Mouse (Mus musculus) midbrain, embryonic 10.5 days (tissue): ENCODE measurements around the gene Bola2. TPM values are rescaled to one million over a fixed set of nuclear protein-coding genes. Genes with fewer than 3 reads are reported as not detected.

ENCODE experiments used
- DNase-seq: peaks from one replicate; pipeline ENCODE4 v3.0.0-alpha.2; 2017; ENCODE audit warnings: low spot score
- H3K27ac ChIP-seq: fragments of 300-500 bp; sonication (generic); replicated peaks from 2 replicates; pipeline ENCODE4 v1.5.1; 2016; ENCODE audit warnings: mild to moderate bottlenecking
- H3K27me3 ChIP-seq: fragments of 300-500 bp; sonication (generic); 2 replicates; pipeline ENCODE4 v1.6.1; 2016; ENCODE audit warnings: low read depth, mild to moderate bottlenecking; ENCODE audit not compliant: poor library complexity, severe bottlenecking
- H3K36me3 ChIP-seq: fragments of 300-500 bp; sonication (generic); 2 replicates; pipeline ENCODE4 v1.6.1; 2016; ENCODE audit warnings: mild to moderate bottlenecking, moderate library complexity
- H3K4me1 ChIP-seq: fragments of 300-500 bp; sonication (generic); 2 replicates; pipeline ENCODE4 v1.6.1; 2016
- H3K4me3 ChIP-seq: fragments of 300-500 bp; sonication (generic); 2 replicates; pipeline ENCODE4 v1.5.1; 2016; ENCODE audit warnings: mild to moderate bottlenecking, moderate library complexity
- H3K9me3 ChIP-seq: fragments of 300-500 bp; sonication (generic); replicated peaks from 2 replicates; pipeline ENCODE4 v1.6.1; 2016; ENCODE audit warnings: mild to moderate bottlenecking
- WGBS: fragments of 180-500 bp; shearing (Covaris S2); methylation state at CpG from one replicate; pipeline ENCODE4 v1.1.7; 2016; 5-methylcytosine and 5-hydroxymethylcytosine counted together
- polyA plus RNA-seq: library from polyadenylated mRNA; unstranded; fragments of >200 nt; fragmentation: Nextera tagmentation; extraction: Ambion mirVana; gene quantifications from 2 replicates; pipeline ENCODE4 v1.2.1, GENCODE M21; 2016

The Bola2 gene
- polyA plus RNA-seq, 1 experiment from 2014 or later = 216 TPM

- peaks cover 32% of the 10 kb centered on the region for H3K4me1 ChIP-seq
- peak; percentile 72 for DNase-seq
- H3K27ac ChIP-seq = no peak overlapping the region
- 46% methylated on average over 3 of the region's 3 CpGs for WGBS
- H3K36me3 ChIP-seq = peaks cover 44% of the 10 kb centered on the region
- no peaks in the 10 kb centered on the region for H3K27me3 ChIP-seq
- peak overlapping the region; percentile 20; the same call in 1 of the 2 replicates for H3K4me3 ChIP-seq
- no peaks in the 10 kb centered on the region for H3K9me3 ChIP-seq
Observed at GRCm38 (mm10) chr7:126693256-126693655, 1.9 kb upstream of the Bola2 start.

- no peaks in the 10 kb centered on the region for H3K9me3 ChIP-seq
- H3K27me3 ChIP-seq = no peaks in the 10 kb centered on the region
- H3K4me3 ChIP-seq = peak overlapping the region; percentile 20; the same call in 1 of the 2 replicates
- H3K36me3 ChIP-seq = peaks cover 47% of the 10 kb centered on the region
- WGBS = 94% methylated on average over 7 of the region's 7 CpGs
- peaks cover 32% of the 10 kb centered on the region for H3K4me1 ChIP-seq
- H3K27ac ChIP-seq = no peak overlapping the region
- DNase-seq = no peak
Observed at GRCm38 (mm10) chr7:126693781-126694180, 1.4 kb upstream of the Bola2 start.

- Histone ChIP-seq H3K4me1 (peaks cover 34% of the 10 kb centered on the region), H3K4me3 (peak overlapping the region; percentile 91), H3K9me3 (no peaks in the 10 kb centered on the region), H3K27ac (peak overlapping the region; percentile 96), H3K27me3 (no peaks in the 10 kb centered on the region), H3K36me3 (peaks cover 53% of the 10 kb centered on the region)
- no peak for DNase-seq
- 37% methylated on average over 10 of the region's 10 CpGs for WGBS
Observed at GRCm38 (mm10) chr7:126694441-126695051, 655 bp upstream of the Bola2 start.

- WGBS = under 1% methylated on average over 40 of the region's 40 CpGs
- no peaks in the 10 kb centered on the region for H3K27me3 ChIP-seq
- no peaks in the 10 kb centered on the region for H3K9me3 ChIP-seq
- peaks cover 42% of the 10 kb centered on the region for H3K4me1 ChIP-seq
- peak; percentile 97 for DNase-seq
- H3K27ac ChIP-seq = peak within 1 kb of the TSS; percentile 96
- H3K36me3 ChIP-seq = peaks cover 54% of the 10 kb centered on the region
- peak within 1 kb of the TSS; percentile 91 for H3K4me3 ChIP-seq
Observed at GRCm38 (mm10) chr7:126695631-126696207, 518 bp downstream of the Bola2 start, which contains the start of gene Slx1b. Gene Slx1b (minus strand): TSS chr7:126695784.

- peaks cover 48% of the 10 kb centered on the region for H3K4me1 ChIP-seq
- peaks cover 48% of the 10 kb centered on the region for H3K36me3 ChIP-seq
- H3K4me3 ChIP-seq = peak overlapping the region; percentile 91
- H3K27ac ChIP-seq = peak overlapping the region; percentile 96
- DNase-seq = no peak
- H3K27me3 ChIP-seq = no peaks in the 10 kb centered on the region
- WGBS = 7% methylated on average over 17 of the region's 17 CpGs
- H3K9me3 ChIP-seq = no peaks in the 10 kb centered on the region
Observed at GRCm38 (mm10) chr7:126696303-126696702, 1.1 kb downstream of the Bola2 start.

- DNase-seq = no peak
- Histone ChIP-seq H3K9me3 (no peaks in the 10 kb centered on the region), H3K36me3 (peaks cover 42% of the 10 kb centered on the region), H3K4me1 (peaks cover 53% of the 10 kb centered on the region), H3K4me3 (peak overlapping the region; percentile 91), H3K27me3 (peaks cover 6% of the 10 kb centered on the region), H3K27ac (peak overlapping the region; percentile 96; the same call in 1 of the 2 replicates)
- 87% methylated on average over 3 of the region's 3 CpGs for WGBS
Observed at GRCm38 (mm10) chr7:126696886-126697285, 1.7 kb downstream of the Bola2 start.

GRCm38 (mm10) chr7:126697838-126698237, 2.6 kb downstream of the Bola2 start:
- H3K36me3 ChIP-seq = peaks cover 33% of the 10 kb centered on the region
- peaks cover 61% of the 10 kb centered on the region for H3K4me1 ChIP-seq
- DNase-seq = no peak
- WGBS = 96% methylated on average over 8 of the region's 8 CpGs
- peaks cover 15% of the 10 kb centered on the region for H3K27me3 ChIP-seq
- H3K4me3 ChIP-seq = peak overlapping the region; percentile 91; the same call in 1 of the 2 replicates
- H3K27ac ChIP-seq = no peak overlapping the region
- H3K9me3 ChIP-seq = no peaks in the 10 kb centered on the region

GRCm38 (mm10) chr7:126700063-126701015, 5.1 kb downstream of the Bola2 start:
- peaks cover 39% of the 10 kb centered on the region for H3K27me3 ChIP-seq
- DNase-seq = no peak
- H3K27ac ChIP-seq = peak overlapping the region; percentile 30; the same call in 1 of the 2 replicates
- H3K4me3 ChIP-seq = peak overlapping the region; percentile 32; the same call in 1 of the 2 replicates
- no peaks in the 10 kb centered on the region for H3K9me3 ChIP-seq
- H3K4me1 ChIP-seq = peaks cover 68% of the 10 kb centered on the region
- WGBS = 86% methylated on average over 25 of the region's 25 CpGs
- peaks cover 32% of the 10 kb centered on the region for H3K36me3 ChIP-seq

- 1% methylated on average over 11 of the region's 11 CpGs for WGBS
- H3K27me3 ChIP-seq = peaks cover 46% of the 10 kb centered on the region
- H3K36me3 ChIP-seq = peaks cover 32% of the 10 kb centered on the region
- H3K9me3 ChIP-seq = no peaks in the 10 kb centered on the region
- peak overlapping the region; percentile 32; the same call in 1 of the 2 replicates for H3K4me3 ChIP-seq
- H3K27ac ChIP-seq = peak overlapping the region; percentile 30
- H3K4me1 ChIP-seq = peaks cover 68% of the 10 kb centered on the region
- peak; percentile 87 for DNase-seq
Observed at GRCm38 (mm10) chr7:126701070-126701469, 5.9 kb downstream of the Bola2 start.

- WGBS = 56% methylated on average over 24 of the region's 24 CpGs
- H3K27ac ChIP-seq = peak overlapping the region; percentile 30
- H3K9me3 ChIP-seq = no peaks in the 10 kb centered on the region
- peaks cover 52% of the 10 kb centered on the region for H3K27me3 ChIP-seq
- DNase-seq = no peak
- H3K4me3 ChIP-seq = peak overlapping the region; percentile 77; the same call in 1 of the 2 replicates
- H3K36me3 ChIP-seq = peaks cover 32% of the 10 kb centered on the region
- peaks cover 62% of the 10 kb centered on the region for H3K4me1 ChIP-seq
Observed at GRCm38 (mm10) chr7:126701559-126702357, 6.6 kb downstream of the Bola2 start.

GRCm38 (mm10) chr7:126702358-126702757, 7.2 kb downstream of the Bola2 start:
- WGBS = 77% methylated on average over 6 of the region's 6 CpGs
- Histone ChIP-seq H3K27ac (no peak overlapping the region), H3K4me1 (peaks cover 56% of the 10 kb centered on the region), H3K27me3 (peaks cover 52% of the 10 kb centered on the region), H3K9me3 (no peaks in the 10 kb centered on the region), H3K4me3 (peak overlapping the region; percentile 77; the same call in 1 of the 2 replicates), H3K36me3 (peaks cover 29% of the 10 kb centered on the region)
- DNase-seq = no peak
